Mouse (Mus musculus) small intestine, adult 2 months (tissue): ENCODE data around the gene Faf1. TPM values are rescaled to one million over a fixed set of nuclear protein-coding genes. Genes with fewer than 3 reads are reported as not detected.
A peak's percentile ranks its signal among the peaks of the same experiment; 100 is the strongest.

Experiments used
- H3K27ac ChIP-seq: fragments of 200-500 bp; 2 replicates; pipeline ENCODE4 v1.5.1; 2012; ENCODE audit warnings: low read depth, low read length, control low read depth, inconsistent platforms; ENCODE audit not compliant: insufficient read depth
- H3K27me3 ChIP-seq: fragments of 200-500 bp; 2 replicates; pipeline ENCODE4 v1.6.1; 2012; ENCODE audit warnings: mild to moderate bottlenecking, moderate library complexity, low read length, inconsistent platforms; ENCODE audit not compliant: control insufficient read depth, insufficient read depth
- H3K36me3 ChIP-seq: fragments of 200-500 bp; 2 replicates; pipeline ENCODE4 v1.6.1; 2012; ENCODE audit warnings: mild to moderate bottlenecking, low read length, control low read depth, inconsistent platforms; ENCODE audit not compliant: control insufficient read depth, insufficient read depth
- H3K4me1 ChIP-seq: fragments of 200-500 bp; 2 replicates; pipeline ENCODE4 v1.6.1; 2012; ENCODE audit warnings: low read length, inconsistent platforms, mixed read lengths; ENCODE audit not compliant: control insufficient read depth, insufficient read depth, insufficient read length
- H3K4me3 ChIP-seq: fragments of 200-500 bp; 2 replicates; pipeline ENCODE4 v1.5.1; 2012; ENCODE audit warnings: low read depth, mild to moderate bottlenecking, control low read depth, inconsistent platforms, low read length, moderate library complexity
- CTCF ChIP-seq: fragments of 200-500 bp; IDR thresholded peaks from 2 replicates; pipeline ENCODE4 v1.5.1; 2012; ENCODE audit warnings: low read depth, mild to moderate bottlenecking, control low read depth, inconsistent platforms, low read length, moderate library complexity, mixed read lengths; ENCODE audit not compliant: insufficient replicate concordance, insufficient read length; ENCODE audit errors: extremely low read depth
- POLR2A ChIP-seq: fragments of 200-500 bp; IDR thresholded peaks from 2 replicates; pipeline ENCODE4 v1.6.1; 2012; ENCODE audit warnings: low read depth, mild to moderate bottlenecking, control low read depth, inconsistent platforms, low read length, moderate library complexity
- WGBS: fragments of 180-500 bp; shearing (Covaris S2); methylation state at CpG from one replicate; pipeline ENCODE4 v1.1.7; 2018; 5-methylcytosine and 5-hydroxymethylcytosine counted together
- polyA plus RNA-seq: library from polyadenylated mRNA; depleted of rRNA; stranded (reverse); fragments of >200 nt; gene quantifications from 2 replicates; pipeline ENCODE4 v1.2.3, GENCODE M21; 2012

Faf1 gene
- polyA plus RNA-seq, 1 experiment: 7.4 TPM

DNA sequence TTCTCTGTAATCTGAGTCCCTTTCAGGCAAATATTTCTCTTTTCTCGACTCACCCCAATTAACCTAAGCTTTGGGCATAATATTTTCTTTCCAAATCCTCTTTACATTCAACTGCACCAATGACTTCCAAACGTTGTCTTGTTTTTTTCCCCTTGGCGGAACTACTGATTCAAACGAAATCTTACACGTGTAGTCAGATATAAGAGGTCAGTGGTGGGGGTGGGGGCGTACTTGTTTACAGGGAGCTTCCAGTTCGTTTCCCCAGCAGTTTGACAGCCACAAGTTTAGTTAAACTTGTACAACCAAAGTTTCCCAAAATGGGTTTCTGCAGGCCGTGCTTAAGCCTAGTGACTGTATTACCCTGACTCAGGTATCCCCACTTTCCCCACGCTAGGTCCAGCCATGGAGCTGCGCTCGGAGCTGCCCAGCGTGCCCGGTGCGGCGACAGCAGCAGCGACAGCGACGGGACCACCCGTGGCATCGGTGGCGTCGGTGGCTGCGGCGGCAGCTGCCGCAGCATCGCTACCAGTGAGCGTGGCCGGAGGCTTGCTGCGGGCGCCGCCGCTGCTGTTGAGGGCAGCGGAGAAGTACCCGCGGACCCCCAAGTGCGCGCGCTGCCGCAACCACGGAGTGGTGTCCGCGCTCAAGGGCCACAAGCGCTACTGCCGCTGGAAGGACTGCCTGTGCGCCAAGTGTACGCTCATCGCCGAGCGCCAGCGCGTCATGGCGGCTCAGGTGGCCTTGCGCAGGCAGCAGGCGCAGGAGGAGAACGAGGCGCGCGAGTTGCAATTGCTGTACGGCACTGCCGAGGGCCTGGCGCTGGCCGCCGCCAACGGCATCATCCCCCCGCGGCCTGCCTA, 303.3 kb downstream of the Faf1 start:
- H3K36me3 ChIP-seq: no peaks in the 10 kb centered on the region
- 3% methylated on average over 66 of the region's 66 CpGs for WGBS
- no peak overlapping the region for H3K27ac ChIP-seq
- H3K4me3 ChIP-seq: 0 out of 2 replicates have a peak overlapping the region, but pooled peaks have one; percentile 15
- peaks cover 29% of the 10 kb centered on the region for H3K4me1 ChIP-seq
- peaks cover 98% of the 10 kb centered on the region for H3K27me3 ChIP-seq
- no peak for TF ChIP-seq CTCF
- no peak for TF ChIP-seq POLR2A

DNA sequence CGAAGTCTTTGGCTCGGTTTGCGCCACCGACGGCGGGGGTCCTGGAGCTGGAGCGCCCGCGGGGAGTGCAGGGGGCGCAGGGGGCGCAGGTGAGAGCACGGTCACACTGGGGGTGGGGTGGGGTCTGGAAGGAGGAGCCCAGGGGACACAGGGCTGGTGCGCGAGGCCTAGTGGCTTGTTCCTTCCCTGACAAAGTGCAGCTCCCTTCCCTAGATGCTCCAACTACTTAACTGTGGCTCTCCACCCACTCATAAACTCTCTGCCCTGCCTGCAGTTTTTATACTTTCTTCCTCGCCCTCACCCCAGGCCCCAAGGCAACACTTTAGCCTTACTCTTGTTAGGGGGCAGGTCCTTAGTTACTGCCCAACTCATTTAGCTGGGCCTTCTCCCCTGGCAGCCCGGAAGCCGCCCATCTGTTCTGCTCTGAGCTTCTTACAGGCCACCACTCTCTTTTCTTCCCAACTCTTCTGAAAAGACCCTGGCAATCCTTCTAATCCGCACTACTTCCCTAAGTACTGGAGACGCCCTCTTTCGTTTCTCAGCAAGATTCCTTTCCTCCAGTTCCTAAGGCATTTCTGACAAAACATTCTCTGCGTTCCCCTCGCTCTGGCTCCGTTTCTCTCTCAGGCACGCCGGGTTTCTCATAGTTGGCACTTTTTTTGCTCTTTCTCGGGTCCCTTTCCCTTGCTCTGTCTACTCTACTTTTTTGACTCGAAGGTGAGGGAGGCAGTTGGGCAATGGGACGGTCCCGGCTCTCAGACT, 304.1 kb downstream of the Faf1 start:
- no peak overlapping the region for H3K4me3 ChIP-seq
- H3K36me3 ChIP-seq: no peaks in the 10 kb centered on the region
- H3K4me1 ChIP-seq: peaks cover 29% of the 10 kb centered on the region
- 15% methylated on average over 29 of the region's 29 CpGs for WGBS
- no peak for TF ChIP-seq POLR2A
- no peak for TF ChIP-seq CTCF
- no peak overlapping the region for H3K27ac ChIP-seq
- peaks cover 98% of the 10 kb centered on the region for H3K27me3 ChIP-seq

DNA sequence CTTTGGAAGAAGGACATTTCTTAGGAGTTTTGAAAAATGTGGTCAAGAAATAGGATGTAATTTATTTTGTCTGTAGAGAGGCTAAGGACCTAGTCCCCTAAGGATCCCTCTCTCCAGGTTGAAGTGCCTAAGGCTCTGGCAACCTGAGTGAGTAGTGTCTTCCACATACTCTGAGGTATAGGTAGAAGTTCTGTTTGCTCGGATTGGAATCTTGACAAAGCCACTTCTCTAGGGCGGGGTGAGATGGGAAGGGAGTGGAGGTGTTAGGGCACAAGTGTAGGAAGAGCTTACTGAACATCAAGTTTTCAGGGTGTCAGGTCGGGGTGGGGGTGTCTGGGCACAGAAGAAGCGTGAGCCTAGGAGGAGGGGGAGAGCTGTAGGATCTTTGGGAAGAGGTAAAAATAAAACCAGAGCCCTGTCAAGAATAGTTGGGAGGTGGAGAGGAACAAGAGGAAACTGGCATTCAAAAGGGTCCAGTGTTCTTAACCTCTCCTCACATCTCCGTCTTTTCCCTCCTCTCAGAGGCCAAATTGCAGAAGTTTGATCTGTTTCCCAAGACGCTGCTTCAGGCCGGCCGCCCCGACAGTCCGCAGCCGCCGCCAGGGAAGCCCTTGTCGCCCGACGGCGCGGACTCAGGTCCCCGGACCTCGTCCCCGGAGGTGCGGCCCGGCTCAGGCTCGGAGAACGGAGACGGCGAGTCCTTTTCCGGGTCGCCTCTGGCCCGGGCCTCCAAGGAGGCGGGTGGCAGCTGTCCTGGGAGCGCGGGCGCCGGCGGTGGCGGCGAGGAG, 304.9 kb downstream of the Faf1 start:
- TF ChIP-seq CTCF (no peak), POLR2A (no peak)
- no peaks in the 10 kb centered on the region for H3K36me3 ChIP-seq
- H3K27ac ChIP-seq: no peak overlapping the region
- peaks cover 29% of the 10 kb centered on the region for H3K4me1 ChIP-seq
- peaks cover 97% of the 10 kb centered on the region for H3K27me3 ChIP-seq
- WGBS: 4% methylated on average over 37 of the region's 37 CpGs
- H3K4me3 ChIP-seq: peak overlapping the region; percentile 41

DNA sequence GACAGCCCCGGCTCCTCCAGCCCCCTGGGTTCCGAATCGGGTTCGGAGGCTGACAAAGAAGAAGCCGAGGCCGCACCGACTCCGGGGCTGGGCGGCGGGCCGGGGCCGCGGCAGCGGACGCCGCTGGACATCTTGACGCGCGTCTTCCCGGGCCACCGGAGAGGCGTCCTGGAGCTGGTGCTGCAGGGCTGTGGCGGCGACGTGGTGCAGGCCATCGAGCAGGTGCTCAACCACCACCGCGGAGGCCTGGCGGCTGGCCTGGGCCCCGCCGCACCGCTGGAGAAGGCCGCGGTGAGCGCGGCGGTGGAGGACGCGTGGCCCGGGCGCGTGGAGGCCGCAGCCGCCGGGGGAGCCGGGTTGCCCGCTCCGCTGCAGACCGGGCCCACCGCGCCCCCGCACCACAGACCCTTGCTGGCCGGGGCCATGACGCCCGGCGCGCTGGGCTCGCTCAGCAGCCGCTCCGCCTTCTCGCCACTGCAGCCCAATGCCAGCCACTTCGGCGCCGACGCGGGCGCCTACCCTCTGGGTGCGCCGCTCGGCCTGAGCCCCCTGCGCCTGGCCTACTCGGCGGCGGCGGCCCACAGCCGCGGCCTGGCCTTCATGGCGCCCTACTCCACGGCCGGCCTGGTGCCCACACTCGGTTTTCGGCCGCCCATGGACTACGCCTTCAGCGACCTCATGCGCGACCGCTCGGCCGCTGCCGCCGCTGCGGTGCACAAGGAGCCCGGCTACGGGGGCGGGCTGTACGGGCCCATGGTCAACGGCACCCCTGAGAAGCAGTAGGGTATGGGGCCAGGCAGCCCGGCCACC, 305.7 kb downstream of the Faf1 start:
- peaks cover 29% of the 10 kb centered on the region for H3K4me1 ChIP-seq

DNA sequence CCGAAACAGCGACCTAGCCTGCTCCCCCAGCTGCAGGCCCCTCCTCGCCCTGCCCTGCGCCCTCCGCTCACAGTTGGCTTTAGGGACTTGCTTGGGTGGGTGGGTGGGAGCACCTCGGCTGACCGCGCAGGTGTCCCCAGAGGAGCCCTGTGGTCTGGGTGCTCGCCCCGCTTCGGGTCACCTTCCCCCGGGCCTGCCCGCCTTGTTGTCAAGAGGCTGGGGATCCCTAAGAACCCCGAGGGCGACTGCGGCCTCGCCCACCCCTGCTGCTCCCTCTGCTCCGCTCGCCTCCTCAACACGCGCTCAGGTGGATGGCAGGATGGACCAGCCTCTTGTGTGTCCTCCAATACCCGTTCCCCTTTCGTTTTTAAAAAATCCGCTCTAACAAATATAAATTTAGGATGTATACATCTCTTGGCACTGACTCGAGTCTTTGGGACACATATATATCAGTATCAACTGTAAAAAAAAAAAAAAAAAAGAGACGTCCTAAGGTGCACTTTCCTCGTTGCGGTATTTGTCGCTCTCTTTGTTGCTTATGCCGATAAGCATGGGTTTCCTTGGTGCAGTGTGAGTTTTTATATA, 306.4 kb downstream of the Faf1 start:
- Histone ChIP-seq H3K27ac (no peak overlapping the region), H3K4me1 (peaks cover 24% of the 10 kb centered on the region), H3K27me3 (peaks cover 97% of the 10 kb centered on the region), H3K4me3 (peak overlapping the region; percentile 41), H3K36me3 (no peaks in the 10 kb centered on the region)
- WGBS: 9% methylated on average over 30 of the region's 30 CpGs
- TF ChIP-seq POLR2A: no peak
- no peak for TF ChIP-seq CTCF

More for the DNA sequence above, 305.7 kb downstream of the Faf1 start:
- Histone ChIP-seq H3K36me3 (no peaks in the 10 kb centered on the region), H3K27ac (no peak overlapping the region), H3K4me3 (peak overlapping the region; percentile 41), H3K27me3 (peaks cover 98% of the 10 kb centered on the region)
- 3% methylated on average over 99 of the region's 99 CpGs for WGBS
- TF ChIP-seq CTCF: no peak
- TF ChIP-seq POLR2A: no peak

DNA sequence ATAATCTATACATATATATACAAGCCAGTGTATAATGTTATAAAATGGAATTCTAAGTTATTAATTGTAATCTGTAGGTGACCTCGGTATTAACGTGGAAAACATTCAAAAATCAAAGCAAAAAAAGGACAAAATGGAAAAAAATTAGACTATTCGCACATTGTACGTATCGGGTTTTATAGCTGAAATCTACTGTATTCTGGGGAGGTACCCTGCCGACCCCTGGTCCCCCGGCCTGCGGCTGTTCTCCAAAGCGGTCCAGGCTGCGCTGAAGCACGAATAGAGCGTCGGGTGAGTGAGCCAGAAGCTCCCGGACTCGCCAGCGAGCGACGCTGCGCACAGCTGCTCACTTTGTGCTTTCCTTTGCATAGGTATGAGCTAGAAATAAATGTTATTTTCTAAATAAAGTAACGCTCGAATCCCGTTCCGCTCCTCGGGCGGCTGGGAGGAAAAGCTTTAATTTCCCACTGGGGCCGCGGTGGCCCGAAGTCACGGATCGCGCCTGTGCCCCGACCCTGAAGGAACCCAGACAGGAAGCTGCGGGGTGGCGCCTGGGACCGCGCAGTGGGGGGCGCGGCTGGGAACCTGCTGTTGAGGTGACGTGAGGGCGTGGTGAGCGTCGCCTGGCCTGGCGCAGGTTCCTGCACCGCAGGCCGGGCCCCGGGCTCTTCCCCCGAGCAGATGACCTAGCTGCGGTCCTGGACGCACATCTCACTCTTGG, 307.1 kb downstream of the Faf1 start:
- no peak overlapping the region for H3K27ac ChIP-seq
- peak overlapping the region; percentile 44 for H3K4me3 ChIP-seq
- TF ChIP-seq CTCF (no peak), POLR2A (no peak)
- H3K4me1 ChIP-seq: peaks cover 18% of the 10 kb centered on the region
- WGBS: 4% methylated on average over 49 of the region's 49 CpGs
- H3K36me3 ChIP-seq: no peaks in the 10 kb centered on the region
- peaks cover 96% of the 10 kb centered on the region for H3K27me3 ChIP-seq
